Mouse (Mus musculus): ENCODE measurements at regions not wholly inside any gene's neighbourhood (a gene's known extent, or its start where the extent isn't known, plus 50 kb on each side); places are given as distances from the start of the nearest gene placed in this dataset.

DNA sequence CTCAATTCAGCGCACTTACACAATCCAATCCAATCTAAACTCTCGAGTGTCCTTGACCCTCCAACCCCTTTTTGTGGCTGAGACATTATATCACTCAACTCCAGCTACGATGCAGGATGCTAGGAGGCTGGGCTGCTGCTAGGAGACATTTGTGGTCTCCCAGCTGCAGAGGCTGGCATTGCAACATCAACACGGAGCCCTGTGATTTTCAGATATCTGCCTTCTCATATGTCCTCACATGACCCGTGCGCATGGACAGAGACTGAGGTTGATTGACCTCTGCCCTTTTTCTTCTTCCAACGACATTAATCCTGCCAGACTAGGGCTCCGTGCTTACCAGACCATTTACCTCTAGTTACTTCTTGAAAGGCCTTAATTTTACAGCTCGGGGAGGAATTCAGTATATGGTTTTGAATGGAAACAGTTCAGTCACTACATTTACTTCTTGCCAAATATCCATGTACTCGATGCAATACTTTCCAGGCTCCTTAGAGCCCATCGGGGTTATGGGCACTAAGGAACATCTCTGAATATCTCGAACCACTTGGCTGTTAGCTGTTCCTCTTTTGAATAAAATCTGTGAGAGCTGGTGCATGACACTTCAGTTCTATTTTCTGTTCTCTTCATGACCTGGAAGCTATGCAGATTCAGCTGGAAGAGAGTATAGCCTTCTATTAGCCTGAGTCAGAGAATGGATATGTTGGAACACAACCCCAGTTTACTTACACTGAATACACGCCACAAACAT is 52.0 kb upstream of the Tlk1 start:
- no peak for DNase-seq (ENCODE audit: low spot score in 2 of 2)
- no peak; the same call in 1 of the 2 replicates for TF ChIP-seq CTCF (conservative IDR thresholded peaks at IDR 0.05)
- Histone ChIP-seq H3K4me3 (no peak overlapping the region), H3K27ac (no peak overlapping the region)

DNA sequence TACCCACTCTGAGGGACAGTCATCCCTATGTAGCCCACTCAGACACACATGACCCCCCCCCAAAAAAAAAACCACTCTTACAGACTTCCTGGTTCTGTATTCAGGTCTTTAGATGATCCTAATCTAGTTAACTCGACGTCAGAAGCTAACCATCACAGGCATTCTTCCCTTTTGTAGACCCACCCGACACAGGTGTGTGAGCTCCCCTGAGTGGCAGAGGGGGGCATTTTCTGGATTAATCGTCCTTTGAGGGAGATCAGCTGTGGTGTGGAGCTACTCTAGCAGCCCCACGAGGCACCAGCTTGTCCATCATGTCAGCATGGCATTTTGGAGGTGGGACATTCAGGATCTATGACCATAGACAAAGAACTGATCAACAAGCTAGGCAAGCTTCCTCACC is 50.7 kb upstream of the Tlk1 start:
- H3K27ac ChIP-seq = no peak overlapping the region
- no peak for DNase-seq (ENCODE audit: low spot score in 2 of 2)
- H3K4me3 ChIP-seq = no peak overlapping the region
- no peak for TF ChIP-seq CTCF (conservative IDR thresholded peaks at IDR 0.05)
